Mouse (Mus musculus) kidney, embryonic 14.5 days (tissue): ENCODE measurements around the gene Kbtbd6. TPM values are rescaled to one million over a fixed set of nuclear protein-coding genes. Genes with fewer than 3 reads are reported as not detected.

Experiments used
- polyA plus RNA-seq: library from polyadenylated mRNA; unstranded; fragments of >200 nt; fragmentation: Nextera tagmentation; extraction: Ambion mirVana; gene quantifications from 2 replicates; pipeline ENCODE4 v1.2.1, GENCODE M21; 2014

The Kbtbd6 gene
- polyA plus RNA-seq, 1 experiment from 2014 or later, result 3.2 TPM

Other genes starting within 250 kb of the Kbtbd6 start
- gene Zfp957, start 204.5 kb upstream of the Kbtbd6 start, polyA plus RNA-seq, result not detected in 2 replicates
- 22.7 and 26.0 TPM in 2 replicates for gene Rgcc, start 150.2 kb upstream of the Kbtbd6 start, polyA plus RNA-seq
- 38.5 and 45.9 TPM in 2 replicates for gene Naa16, start 61.1 kb upstream of the Kbtbd6 start, polyA plus RNA-seq
- gene Mtrf1, start 54.1 kb upstream of the Kbtbd6 start, polyA plus RNA-seq, result 12.1 and 12.3 TPM in 2 replicates
- 9.0 and 15.6 TPM in 2 replicates for gene Kbtbd7, start 25.3 kb upstream of the Kbtbd6 start, polyA plus RNA-seq
- gene Elf1, start 29.4 kb downstream of the Kbtbd6 start, polyA plus RNA-seq, result 13.9 and 18.5 TPM in 2 replicates
- gene Wbp4, start 29.7 kb downstream of the Kbtbd6 start, polyA plus RNA-seq, result 47.1 and 64.8 TPM in 2 replicates
- 135 and 166 TPM in 2 replicates for gene Sugt1, start 135.9 kb downstream of the Kbtbd6 start, polyA plus RNA-seq
- gene Cnmd, start 210.3 kb downstream of the Kbtbd6 start, polyA plus RNA-seq, result 1.8 and 2.4 TPM in 2 replicates